Comparison of ENCODE assay signal across 25 mouse cellular contexts in genomic region chr17:12337156-12337555, GRCm38 (mm10). TPM values are rescaled to one million over a fixed set of nuclear protein-coding genes. Genes with fewer than 3 reads are reported as not detected.
A peak's percentile ranks its signal among the peaks of the same experiment; 100 is the strongest.
DNase-seq lines count a peak whose midpoint lies in the region; ATAC-seq and TF ChIP-seq lines count a peak whose summit lies in the region.
"Had no signal": no experiment of that assay in that cellular context is flagged by ENCODE, and none has a peak within 500 bp of the region (broad histone marks: within the 10 kb centered on the region; RNA-seq: fewer than 3 reads in every experiment).

No protein-coding gene starts in this region.

- WGBS in intestine, embryonic 14.5 days = 55% methylated on average over 4 of the region's 4 CpGs
- WGBS in kidney, adult 2 months = 35% methylated on average over 4 of the region's 4 CpGs
- WGBS in stomach, embryonic 14.5 days = 45% methylated on average over 4 of the region's 4 CpGs
- WGBS in hindbrain, embryonic 14.5 days = 80% methylated on average over 4 of the region's 4 CpGs
- 72% methylated on average over 4 of the region's 4 CpGs for WGBS in midbrain, embryonic 16.5 days

- 0 out of 2 replicates have a peak overlapping the region, but pooled peaks have one; percentile 6 for H3K27ac ChIP-seq in intestine, embryonic 14.5 days (ENCODE audit: low read depth)
- peak overlapping the region; percentile 95 for H3K27ac ChIP-seq in kidney, adult 2 months (ENCODE audit: insufficient read depth, low read depth, low read length)
- H3K27ac ChIP-seq in stomach, embryonic 14.5 days (ENCODE audit: low read length) = no peak overlapping the region
- no peak overlapping the region for H3K27ac ChIP-seq in hindbrain, embryonic 14.5 days
- no peak overlapping the region for H3K27ac ChIP-seq in midbrain, embryonic 16.5 days (ENCODE audit: low read length)
- H3K27ac ChIP-seq: embryonic facial prominence, embryonic 12.5 days; hindbrain, embryonic 10.5 days; layer of hippocampus, adult 2 months; limb, embryonic 12.5 days; macrophage; midbrain, embryonic 10.5 days had no signal

- 0 out of 2 replicates have a peak, but pooled peaks cover 4% of the 10 kb centered on the region for H3K4me1 ChIP-seq in intestine, embryonic 14.5 days (replicated peaks; ENCODE audit: control insufficient read depth, insufficient read depth, low read length)
- H3K4me1 ChIP-seq in kidney, adult 2 months (ENCODE audit: control insufficient read depth, insufficient read depth, low read length) = peaks cover 17% of the 10 kb centered on the region; the same call in 1 of the 2 replicates
- H3K4me1 ChIP-seq in stomach, embryonic 14.5 days (ENCODE audit: control insufficient read depth, insufficient read depth, low read length) = no peaks in the 10 kb centered on the region
- H3K4me1 ChIP-seq in hindbrain, embryonic 14.5 days (replicated peaks; ENCODE audit: control insufficient read depth, insufficient read depth, low read length) = no peaks in the 10 kb centered on the region
- no peaks in the 10 kb centered on the region for H3K4me1 ChIP-seq in midbrain, embryonic 16.5 days (ENCODE audit: control insufficient read depth, insufficient read depth, low read length)
- H3K4me1 ChIP-seq: embryonic facial prominence, embryonic 12.5 days; hindbrain, embryonic 10.5 days; limb, embryonic 12.5 days had no signal

- no peak for DNase-seq in intestine, embryonic 14.5 days (ENCODE audit: low spot score)
- peak; percentile 90 for DNase-seq in kidney, adult 2 months
- peak; percentile 39 for DNase-seq in kidney, postnatal 10 days
- no peak for DNase-seq in hindbrain, embryonic 14.5 days (ENCODE audit: low spot score)
- no peak for DNase-seq in yolk sac, embryonic 10.5 days (ENCODE audit: low spot score)
- DNase-seq: adrenal gland, adult 2 months; cerebellum, adult 11-12 months; cerebellum, postnatal 14 days; heart, postnatal 10 days; liver, postnatal 0 days; thymus, postnatal 14 days had no signal

- no peak overlapping the region for H3K9ac ChIP-seq in intestine, embryonic 14.5 days (ENCODE audit: low read length)
- H3K9ac ChIP-seq in stomach, embryonic 14.5 days (replicated peaks; ENCODE audit: low read depth, low read length) = no peak overlapping the region
- no peak overlapping the region for H3K9ac ChIP-seq in hindbrain, embryonic 14.5 days
- H3K9ac ChIP-seq in midbrain, embryonic 16.5 days (ENCODE audit: low read depth, low read length) = no peak overlapping the region
- H3K9ac ChIP-seq: embryonic facial prominence, embryonic 12.5 days; heart, embryonic 12.5 days; limb, embryonic 12.5 days; liver, postnatal 0 days had no signal

- H3K27me3 ChIP-seq in intestine, embryonic 14.5 days (replicated peaks; ENCODE audit: control insufficient read depth, insufficient read depth, low read length) = no peaks in the 10 kb centered on the region
- H3K27me3 ChIP-seq in kidney, adult 2 months (replicated peaks; ENCODE audit: control insufficient read depth, insufficient read depth, low read length) = no peaks in the 10 kb centered on the region
- H3K27me3 ChIP-seq in stomach, embryonic 14.5 days (ENCODE audit: control insufficient read depth, insufficient read depth, low read length) = no peaks in the 10 kb centered on the region
- no peaks in the 10 kb centered on the region for H3K27me3 ChIP-seq in hindbrain, embryonic 14.5 days (ENCODE audit: control insufficient read depth, insufficient read depth, low read length)
- H3K27me3 ChIP-seq in midbrain, embryonic 16.5 days (ENCODE audit: control insufficient read depth, insufficient read depth, low read depth, low read length) = no peaks in the 10 kb centered on the region
- H3K27me3 ChIP-seq: embryonic facial prominence, embryonic 12.5 days; heart, embryonic 12.5 days; limb, embryonic 12.5 days had no signal

- no peak for TF ChIP-seq POLR2A in kidney, adult 2 months (IDR thresholded peaks at IDR 0.05; ENCODE audit: low read depth, low read length)

- peak; percentile 50; the same call in 1 of the 2 replicates for ATAC-seq in intestine, embryonic 14.5 days (replicated peaks; ENCODE audit: low FRiP score, low TSS enrichment, low read depth)
- 0 out of 2 replicates have a peak, but pooled peaks have one; percentile 63 for ATAC-seq in stomach, embryonic 14.5 days (ENCODE audit: insufficient number of reproducible peaks, insufficient read depth, low FRiP score, low read depth)
- ATAC-seq in hindbrain, embryonic 14.5 days (ENCODE audit: low FRiP score) = no peak
- no peak for ATAC-seq in CD4-positive, CD25-positive, alpha-beta regulatory T cell, adult 4 months
- no peak for ATAC-seq in midbrain, embryonic 16.5 days
- ATAC-seq: forebrain, embryonic 14.5 days; liver, postnatal 0 days; lung, postnatal 0 days had no signal

- 0 out of 2 replicates have a peak, but pooled peaks cover 3% of the 10 kb centered on the region for H3K9me3 ChIP-seq in intestine, embryonic 14.5 days (ENCODE audit: control insufficient read depth, low read length)
- H3K9me3 ChIP-seq in stomach, embryonic 14.5 days (ENCODE audit: control insufficient read depth, low read depth, low read length) = no peaks in the 10 kb centered on the region
- no peaks in the 10 kb centered on the region for H3K9me3 ChIP-seq in hindbrain, embryonic 14.5 days (ENCODE audit: control insufficient read depth, low read length)
- H3K9me3 ChIP-seq in midbrain, embryonic 16.5 days (replicated peaks; ENCODE audit: control insufficient read depth, low read length, poor library complexity, severe bottlenecking) = 0 out of 2 replicates have a peak, but pooled peaks cover 2% of the 10 kb centered on the region
- H3K9me3 ChIP-seq: embryonic facial prominence, embryonic 12.5 days; limb, embryonic 12.5 days; midbrain, embryonic 10.5 days had no signal

- no peak overlapping the region for H3K4me3 ChIP-seq in intestine, embryonic 14.5 days (ENCODE audit: low read depth, low read length)
- H3K4me3 ChIP-seq in kidney, adult 2 months (ENCODE audit: insufficient read depth, low read depth, low read length) = no peak overlapping the region
- no peak overlapping the region for H3K4me3 ChIP-seq in stomach, embryonic 14.5 days (ENCODE audit: low read depth, low read length)
- no peak overlapping the region for H3K4me3 ChIP-seq in hindbrain, embryonic 14.5 days (replicated peaks; ENCODE audit: low read length)
- H3K4me3 ChIP-seq in midbrain, embryonic 16.5 days (ENCODE audit: low read depth, low read length) = no peak overlapping the region
- H3K4me3 ChIP-seq: embryonic facial prominence, embryonic 12.5 days; heart, embryonic 12.5 days; hindbrain, embryonic 10.5 days; layer of hippocampus, adult 2 months; limb, embryonic 12.5 days; midbrain, embryonic 10.5 days had no signal

- no peak for TF ChIP-seq CTCF in kidney, adult 2 months (conservative IDR thresholded peaks at IDR 0.05; ENCODE audit: insufficient read depth, insufficient read length, low read depth, low read length)

- H3K4me2 ChIP-seq in intestine, embryonic 14.5 days (ENCODE audit: low read length) = no peak overlapping the region
- H3K4me2 ChIP-seq in stomach, embryonic 14.5 days (replicated peaks; ENCODE audit: low read depth, low read length) = no peak overlapping the region
- H3K4me2 ChIP-seq in hindbrain, embryonic 14.5 days (replicated peaks) = no peak overlapping the region
- H3K4me2 ChIP-seq in midbrain, embryonic 16.5 days (ENCODE audit: low read length) = no peak overlapping the region
- H3K4me2 ChIP-seq: embryonic facial prominence, embryonic 12.5 days; heart, embryonic 12.5 days; limb, embryonic 12.5 days; liver, embryonic 11.5 days had no signal

- H3K36me3 ChIP-seq in intestine, embryonic 14.5 days (ENCODE audit: control insufficient read depth, insufficient read depth, low read length) = no peaks in the 10 kb centered on the region
- H3K36me3 ChIP-seq in kidney, adult 2 months (ENCODE audit: control insufficient read depth, insufficient read depth, low read length) = no peaks in the 10 kb centered on the region
- no peaks in the 10 kb centered on the region for H3K36me3 ChIP-seq in stomach, embryonic 14.5 days (ENCODE audit: control insufficient read depth, insufficient read depth, low read length)
- H3K36me3 ChIP-seq in hindbrain, embryonic 14.5 days (replicated peaks; ENCODE audit: control insufficient read depth, insufficient read depth) = no peaks in the 10 kb centered on the region
- no peaks in the 10 kb centered on the region for H3K36me3 ChIP-seq in midbrain, embryonic 16.5 days (ENCODE audit: control insufficient read depth, insufficient read depth, low read length)
- H3K36me3 ChIP-seq: embryonic facial prominence, embryonic 12.5 days; heart, embryonic 12.5 days; hindbrain, embryonic 10.5 days; limb, embryonic 12.5 days; midbrain, embryonic 10.5 days had no signal

RNA-seq across cellular contexts. Expression of gene Map3k4, which starts 18.6 kb away (rescaled TPM):
- polyA plus RNA-seq in intestine, embryonic 14.5 days (2014; fragmentation: Nextera tagmentation; extraction: Ambion mirVana) = 42.6 and 46.8 TPM in 2 replicates
- 17.6 and 26.2 TPM in 2 replicates for polyA plus RNA-seq in kidney, adult 2 months (2012; rRNA removed)
- polyA plus RNA-seq in stomach, embryonic 14.5 days (2014; fragmentation: Nextera tagmentation; extraction: Ambion mirVana) = 49.2 and 52.4 TPM in 2 replicates
- 35.9 and 43.6 TPM in 2 replicates for polyA plus RNA-seq in hindbrain, embryonic 14.5 days (2014; fragmentation: Nextera tagmentation; extraction: Ambion mirVana)
- polyA plus RNA-seq in CD4-positive, CD25-positive, alpha-beta regulatory T cell, adult 4 months (2017; shearing (Covaris generic)) = 10 to 100 TPM; 12.9 to 13.4 TPM
- 31.3 and 41.3 TPM in 2 replicates for polyA plus RNA-seq in midbrain, embryonic 16.5 days (2015; fragmentation: Nextera tagmentation; extraction: Ambion mirVana)

RNA-seq across cellular contexts. Expression of gene Plg, which starts 41.3 kb away (rescaled TPM):
- 0.82 and 0.88 TPM in 2 replicates for polyA plus RNA-seq in intestine, embryonic 14.5 days (2014; fragmentation: Nextera tagmentation; extraction: Ambion mirVana)
- polyA plus RNA-seq in kidney, adult 2 months (2012; rRNA removed) = 0.03 and 0.07 TPM in 2 replicates
- 0.46 and 1.1 TPM in 2 replicates for polyA plus RNA-seq in stomach, embryonic 14.5 days (2014; fragmentation: Nextera tagmentation; extraction: Ambion mirVana)
- polyA plus RNA-seq in hindbrain, embryonic 14.5 days (2014; fragmentation: Nextera tagmentation; extraction: Ambion mirVana) = 0.20 TPM in 1 of 2 replicates, not detected in the other
- polyA plus RNA-seq in CD4-positive, CD25-positive, alpha-beta regulatory T cell, adult 4 months (2017; shearing (Covaris generic)) = not detected
- 0.09 TPM in 1 of 2 replicates, not detected in the other for polyA plus RNA-seq in midbrain, embryonic 16.5 days (2015; fragmentation: Nextera tagmentation; extraction: Ambion mirVana)
- polyA plus RNA-seq: forebrain, embryonic 14.5 days; hindbrain, embryonic 10.5 days; limb, embryonic 12.5 days; macrophage; midbrain, embryonic 10.5 days; midbrain, postnatal 0 days had no signal

Comparison
In these comparisons a context has a peak if more than half of its experiments do, and no peak if none do; other contexts are left out.
1. ATAC-seq: peak in intestine, embryonic 14.5 days (single experiment) and stomach, embryonic 14.5 days (single experiment); none in hindbrain, embryonic 14.5 days (single experiment), CD4-positive, CD25-positive, alpha-beta regulatory T cell, adult 4 months (single experiment) and midbrain, embryonic 16.5 days (single experiment).
2. DNase-seq: peak in kidney, adult 2 months (single experiment) and kidney, postnatal 10 days (single experiment); none in intestine, embryonic 14.5 days (single experiment), hindbrain, embryonic 14.5 days (single experiment) and yolk sac, embryonic 10.5 days (single experiment).
3. H3K27ac ChIP-seq: peak in intestine, embryonic 14.5 days (single experiment) and kidney, adult 2 months (single experiment); none in stomach, embryonic 14.5 days (single experiment), hindbrain, embryonic 14.5 days (single experiment) and midbrain, embryonic 16.5 days (single experiment).